Mouse (Mus musculus) embryonic fibroblast, embryonic 13.5 days (primary cell): ENCODE measurements around the gene Trim12a.
"Not testable (repeated sequence)": the region's sequence is repeated elsewhere in the genome, so short reads cannot be mapped to it uniquely, and the experiment has no call there.

Experiments used
- CTCF ChIP-seq: IDR thresholded peaks from 2 replicates; pipeline ENCODE4 v1.5.1; 2011; ENCODE audit warnings: mild to moderate bottlenecking, control low read depth, low read length, moderate library complexity, borderline replicate concordance; ENCODE audit not compliant: insufficient read depth
- POLR2A ChIP-seq: IDR thresholded peaks from 2 replicates; pipeline ENCODE4 v1.6.1; 2011; ENCODE audit warnings: low read depth, mild to moderate bottlenecking, control low read depth, low read length, moderate library complexity

- not testable (repeated sequence) for TF ChIP-seq CTCF, POLR2A
Measured at GRCm38 (mm10) chr7:104287576-104288443, 27.5 kb downstream of the Trim12a start, which contains the start of gene Trim5.
